Mouse (Mus musculus): ENCODE measurements around the gene Urgcp. TPM values are rescaled to one million over a fixed set of nuclear protein-coding genes. Genes with fewer than 3 reads are reported as not detected.

The Urgcp gene
- polyA plus RNA-seq, 1 experiment from 2014 or later: 22.5 TPM

DNA sequence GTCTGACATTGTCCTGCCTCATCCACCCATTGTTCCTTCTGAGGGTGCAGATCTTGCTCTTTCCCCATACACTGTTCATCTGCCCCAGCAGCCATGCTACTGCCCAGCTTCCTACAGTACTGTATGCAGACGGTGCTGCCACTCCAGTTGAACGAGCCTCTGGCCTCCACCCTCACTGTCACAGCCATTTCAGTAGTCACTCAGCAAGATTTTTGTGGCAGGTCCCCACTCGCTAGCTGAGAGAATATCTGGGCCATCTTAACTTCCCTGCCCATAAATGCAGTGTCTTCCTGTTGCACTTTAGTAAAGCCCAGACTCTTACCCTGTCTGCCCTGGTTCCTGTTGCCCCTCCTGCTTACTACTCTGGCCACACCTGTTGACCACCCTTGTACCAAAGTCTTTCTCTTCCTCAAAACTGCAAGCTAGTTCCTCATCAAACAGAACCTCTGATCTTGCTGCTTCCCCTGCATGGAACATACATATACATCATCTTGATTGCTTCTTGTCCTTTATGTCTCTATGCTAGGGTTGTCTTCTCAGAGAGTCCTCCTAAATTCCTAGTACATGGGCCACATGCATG lies 27.7 kb upstream of the Urgcp start:
- WGBS: 73% methylated on average over 3 of the region's 3 CpGs
- H3K27me3 ChIP-seq (replicated peaks; ENCODE audit: control insufficient read depth, insufficient read depth, low read length): no peaks in the 10 kb centered on the region
- peak overlapping the region; percentile 89 for H3K4me2 ChIP-seq (ENCODE audit: low read depth, low read length)
- H3K27ac ChIP-seq (replicated peaks; ENCODE audit: low read depth, low read length): no peak overlapping the region
- 0 out of 2 replicates have a peak overlapping the region, but pooled peaks have one; percentile 85 for H3K9ac ChIP-seq (ENCODE audit: low read depth, low read length)
- ATAC-seq (ENCODE audit: low read depth): no peak
- peaks cover 34% of the 10 kb centered on the region for H3K36me3 ChIP-seq (ENCODE audit: control insufficient read depth, insufficient read depth, low read length)
- H3K9me3 ChIP-seq (ENCODE audit: control insufficient read depth, low read length): no peaks in the 10 kb centered on the region
- H3K4me3 ChIP-seq (ENCODE audit: low read depth, low read length): peak overlapping the region; percentile 88
- DNase-seq (ENCODE audit: low spot score): no peak
- H3K4me1 ChIP-seq (ENCODE audit: control insufficient read depth, insufficient read depth, low read length): peaks cover 21% of the 10 kb centered on the region

DNA sequence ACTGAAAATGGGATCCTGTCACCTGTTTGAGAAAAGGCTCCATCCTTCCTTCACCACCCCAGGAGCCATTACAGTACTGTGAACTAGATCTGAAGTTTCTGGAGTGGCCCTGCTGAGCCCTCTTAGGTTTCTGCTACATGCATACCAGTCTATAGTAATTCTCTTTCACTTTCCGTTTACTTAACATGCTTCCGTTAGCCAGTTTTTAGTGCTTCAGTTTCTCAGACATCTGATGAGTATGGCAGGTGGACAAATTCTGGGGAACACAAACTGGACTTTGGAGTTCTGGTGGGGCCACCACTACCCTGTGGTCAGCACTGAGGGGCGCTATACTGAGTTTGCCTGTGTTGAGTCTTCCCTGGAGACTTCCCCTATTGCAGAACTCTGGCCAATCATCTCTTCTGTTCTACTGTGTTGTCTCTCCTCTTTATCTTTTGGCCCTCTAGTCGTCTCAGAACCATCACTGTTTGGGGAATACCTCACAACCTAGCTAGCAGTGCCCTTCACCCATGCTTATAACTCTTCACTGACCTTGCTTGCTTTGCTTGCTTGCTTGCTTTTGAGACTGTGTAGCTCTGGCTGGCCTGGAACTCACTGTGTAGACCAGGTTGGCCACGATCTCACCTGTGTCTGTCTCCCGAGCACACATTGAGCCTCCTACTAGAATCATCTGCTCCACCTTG lies 27.0 kb upstream of the Urgcp start:
- ATAC-seq (ENCODE audit: low read depth): no peak; the same call in 1 of the 2 replicates
- peaks cover 27% of the 10 kb centered on the region for H3K36me3 ChIP-seq (ENCODE audit: control insufficient read depth, insufficient read depth, low read length)
- H3K9me3 ChIP-seq (ENCODE audit: control insufficient read depth, low read length): no peaks in the 10 kb centered on the region
- H3K4me1 ChIP-seq (ENCODE audit: control insufficient read depth, insufficient read depth, low read length): peaks cover 21% of the 10 kb centered on the region
- H3K4me2 ChIP-seq (ENCODE audit: low read depth, low read length): peak overlapping the region; percentile 89
- 66% methylated on average over 6 of the region's 6 CpGs for WGBS
- H3K27ac ChIP-seq (replicated peaks; ENCODE audit: low read depth, low read length): peak overlapping the region; percentile 94
- no peak for DNase-seq (ENCODE audit: low spot score)
- no peaks in the 10 kb centered on the region for H3K27me3 ChIP-seq (replicated peaks; ENCODE audit: control insufficient read depth, insufficient read depth, low read length)
- H3K9ac ChIP-seq (ENCODE audit: low read depth, low read length): peak overlapping the region; percentile 85
- peak overlapping the region; percentile 88 for H3K4me3 ChIP-seq (ENCODE audit: low read depth, low read length)

DNA sequence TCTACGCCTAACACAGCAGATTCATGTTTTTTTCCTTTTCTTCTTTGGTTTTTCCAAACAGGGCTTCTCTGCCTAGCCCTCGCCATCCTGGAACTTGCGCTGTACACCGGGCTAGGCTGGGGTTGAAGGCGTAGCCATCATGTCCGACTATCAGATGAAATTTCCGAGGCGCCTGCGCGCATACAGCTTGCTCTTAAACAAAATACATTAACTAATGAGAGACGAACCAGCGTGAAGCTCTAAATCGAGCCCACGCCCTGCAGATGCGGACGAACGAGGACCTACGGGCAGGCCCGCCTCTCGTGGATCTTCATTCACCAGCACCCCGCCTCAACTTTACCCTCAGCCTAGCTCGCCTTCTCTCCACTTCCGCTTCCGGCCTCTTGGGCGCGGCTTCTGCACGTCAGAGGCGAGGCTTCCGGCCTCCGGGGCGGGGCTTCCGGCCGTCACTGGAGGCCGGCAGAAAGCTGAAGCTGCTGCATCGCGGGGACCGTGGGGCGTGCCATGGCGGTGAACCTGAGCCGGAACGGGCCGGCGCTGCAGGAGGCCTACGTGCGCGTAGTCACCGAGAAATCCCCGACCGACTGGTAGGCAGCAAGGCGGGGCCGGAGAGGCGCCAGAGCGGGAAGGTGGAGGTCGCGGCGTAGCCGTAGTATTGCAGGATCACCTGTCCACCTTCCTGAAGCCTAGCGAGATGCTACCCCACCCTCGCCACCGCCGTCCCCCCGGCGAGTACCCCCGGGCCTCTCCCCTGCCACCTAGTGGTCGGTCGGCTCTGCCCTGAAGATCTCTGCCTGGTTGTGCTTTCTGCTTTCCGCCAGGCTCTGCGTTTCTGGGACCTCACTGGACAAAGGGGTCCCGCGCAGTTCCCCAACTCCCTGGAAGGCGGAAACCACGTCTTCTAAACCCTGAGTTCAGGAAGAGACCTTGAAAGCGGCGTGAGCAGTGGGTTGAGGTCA lies 26.2 kb upstream of the Urgcp start, which contains the start of gene Dbnl:
TSS of gene Dbnl (plus strand) at position 433 of the 959 bp plus-strand sequence.
- Histone ChIP-seq H3K27ac (replicated peaks; ENCODE audit: low read depth, low read length) (peak within 1 kb of the TSS; percentile 94), H3K27me3 (replicated peaks; ENCODE audit: control insufficient read depth, insufficient read depth, low read length) (no peaks in the 10 kb centered on the region), H3K4me1 (ENCODE audit: control insufficient read depth, insufficient read depth, low read length) (peaks cover 21% of the 10 kb centered on the region), H3K36me3 (ENCODE audit: control insufficient read depth, insufficient read depth, low read length) (peaks cover 18% of the 10 kb centered on the region), H3K9ac (ENCODE audit: low read depth, low read length) (peak within 1 kb of the TSS; percentile 85), H3K9me3 (ENCODE audit: control insufficient read depth, low read length) (no peaks in the 10 kb centered on the region), H3K4me2 (ENCODE audit: low read depth, low read length) (peak within 1 kb of the TSS; percentile 89), H3K4me3 (ENCODE audit: low read depth, low read length) (peak within 1 kb of the TSS; percentile 88)
- DNase-seq (ENCODE audit: low spot score) (peak; percentile 98), ATAC-seq (ENCODE audit: low read depth) (peak; percentile 97)
- 1% methylated on average over 56 of the region's 74 CpGs for WGBS

DNA sequence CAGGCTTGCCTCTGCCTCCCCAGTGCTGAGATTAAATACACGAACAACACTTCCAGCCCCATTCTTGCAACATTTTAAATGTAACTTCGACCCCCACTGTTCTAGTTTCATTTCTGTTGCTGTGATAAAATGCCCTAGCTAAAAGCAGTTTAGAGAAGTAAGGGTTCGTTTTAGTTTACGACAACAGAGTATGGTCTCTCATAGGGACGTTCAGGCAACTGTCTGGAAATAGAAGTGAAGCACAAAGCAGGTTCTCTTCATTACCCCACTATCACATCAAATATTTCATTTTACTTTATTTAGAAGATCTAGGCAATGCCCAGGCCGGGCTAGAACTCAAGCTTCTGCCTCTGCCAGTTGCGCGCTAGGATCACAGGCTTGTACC lies 25.5 kb upstream of the Urgcp start:
- peaks cover 21% of the 10 kb centered on the region for H3K4me1 ChIP-seq (ENCODE audit: control insufficient read depth, insufficient read depth, low read length)
- ATAC-seq (ENCODE audit: low read depth): no peak
- peaks cover 13% of the 10 kb centered on the region for H3K36me3 ChIP-seq (ENCODE audit: control insufficient read depth, insufficient read depth, low read length)
- H3K9ac ChIP-seq (ENCODE audit: low read depth, low read length): peak overlapping the region; percentile 85
- no peaks in the 10 kb centered on the region for H3K9me3 ChIP-seq (ENCODE audit: control insufficient read depth, low read length)
- peak overlapping the region; percentile 89 for H3K4me2 ChIP-seq (ENCODE audit: low read depth, low read length)
- DNase-seq (ENCODE audit: low spot score): no peak
- H3K27me3 ChIP-seq (replicated peaks; ENCODE audit: control insufficient read depth, insufficient read depth, low read length): no peaks in the 10 kb centered on the region
- H3K4me3 ChIP-seq (ENCODE audit: low read depth, low read length): peak overlapping the region; percentile 88
- 36% methylated on average over 8 of the region's 8 CpGs for WGBS
- peak overlapping the region; percentile 94 for H3K27ac ChIP-seq (replicated peaks; ENCODE audit: low read depth, low read length)

DNA sequence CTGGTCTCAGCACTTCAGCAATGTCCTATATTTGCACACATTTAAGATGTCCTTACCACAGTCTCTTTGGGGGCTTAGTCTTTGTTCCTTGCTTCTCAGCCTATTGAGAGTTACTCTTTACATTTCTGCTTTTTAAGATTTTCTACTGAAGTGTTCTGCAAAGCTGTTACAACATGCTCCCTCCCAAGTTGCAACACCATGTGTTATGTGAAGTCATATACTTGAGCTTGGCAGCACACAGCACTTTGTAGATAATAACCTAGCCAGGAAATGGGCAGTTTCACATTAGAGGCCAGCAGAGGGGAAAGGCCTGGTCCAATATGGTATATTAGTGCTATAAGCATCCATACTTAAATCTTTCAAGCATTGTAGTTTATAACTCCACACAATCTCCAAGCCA lies 23.6 kb upstream of the Urgcp start:
- DNase-seq (ENCODE audit: low spot score) (no peak), ATAC-seq (ENCODE audit: low read depth) (no peak)
- peaks cover 21% of the 10 kb centered on the region for H3K4me1 ChIP-seq (ENCODE audit: control insufficient read depth, insufficient read depth, low read length)
- no peak overlapping the region for H3K9ac ChIP-seq (ENCODE audit: low read depth, low read length)
- no peaks in the 10 kb centered on the region for H3K36me3 ChIP-seq (ENCODE audit: control insufficient read depth, insufficient read depth, low read length)
- no peaks in the 10 kb centered on the region for H3K27me3 ChIP-seq (replicated peaks; ENCODE audit: control insufficient read depth, insufficient read depth, low read length)
- H3K9me3 ChIP-seq (ENCODE audit: control insufficient read depth, low read length): no peaks in the 10 kb centered on the region
- H3K4me2 ChIP-seq (ENCODE audit: low read depth, low read length): no peak overlapping the region
- H3K4me3 ChIP-seq (ENCODE audit: low read depth, low read length): no peak overlapping the region
- no peak overlapping the region for H3K27ac ChIP-seq (replicated peaks; ENCODE audit: low read depth, low read length)

DNA sequence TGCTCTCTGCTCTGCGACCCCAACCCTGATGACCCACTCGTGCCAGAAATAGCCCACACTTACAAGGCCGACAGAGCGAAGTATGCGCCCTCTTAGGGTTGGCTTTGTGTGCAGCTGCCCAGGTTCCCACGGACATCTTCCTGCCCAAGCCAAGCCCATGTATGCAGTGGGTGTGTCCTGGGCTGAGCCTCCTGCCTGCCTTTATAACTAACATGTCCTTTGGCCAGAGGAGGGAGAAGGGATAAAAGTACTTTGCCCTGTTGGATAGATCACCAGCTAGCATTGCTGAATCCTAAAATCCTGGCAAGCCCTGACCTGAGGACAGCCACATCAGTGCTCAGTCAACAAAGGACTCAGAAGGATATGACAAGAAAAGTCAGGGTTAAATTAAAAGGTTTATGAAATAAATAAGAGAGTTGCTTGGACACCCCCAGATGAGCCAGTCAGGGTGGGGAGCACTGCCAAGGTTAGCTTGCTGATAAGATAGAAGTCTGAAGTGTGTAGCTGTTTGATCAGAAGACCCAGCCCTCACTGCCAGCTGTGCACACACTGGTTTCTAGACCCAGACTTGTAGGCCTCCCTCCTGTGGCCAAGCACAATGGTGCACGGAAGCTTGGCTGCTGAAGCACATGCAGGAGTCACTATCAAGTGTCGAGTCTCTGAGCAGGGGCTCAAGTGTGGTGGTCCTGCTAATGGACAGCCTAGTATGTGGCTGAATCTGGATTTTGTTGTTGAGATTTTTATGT lies 20.2 kb upstream of the Urgcp start:
- H3K9me3 ChIP-seq (ENCODE audit: control insufficient read depth, low read length): no peaks in the 10 kb centered on the region
- WGBS: 73% methylated on average over 8 of the region's 8 CpGs
- H3K27ac ChIP-seq (replicated peaks; ENCODE audit: low read depth, low read length): no peak overlapping the region
- no peak overlapping the region for H3K4me3 ChIP-seq (ENCODE audit: low read depth, low read length)
- no peaks in the 10 kb centered on the region for H3K36me3 ChIP-seq (ENCODE audit: control insufficient read depth, insufficient read depth, low read length)
- no peak for ATAC-seq (ENCODE audit: low read depth)
- no peak overlapping the region for H3K4me2 ChIP-seq (ENCODE audit: low read depth, low read length)
- H3K4me1 ChIP-seq (ENCODE audit: control insufficient read depth, insufficient read depth, low read length): peaks cover 5% of the 10 kb centered on the region; the same call in 1 of the 2 replicates
- no peaks in the 10 kb centered on the region for H3K27me3 ChIP-seq (replicated peaks; ENCODE audit: control insufficient read depth, insufficient read depth, low read length)
- DNase-seq (ENCODE audit: low spot score): no peak
- H3K9ac ChIP-seq (ENCODE audit: low read depth, low read length): no peak overlapping the region

DNA sequence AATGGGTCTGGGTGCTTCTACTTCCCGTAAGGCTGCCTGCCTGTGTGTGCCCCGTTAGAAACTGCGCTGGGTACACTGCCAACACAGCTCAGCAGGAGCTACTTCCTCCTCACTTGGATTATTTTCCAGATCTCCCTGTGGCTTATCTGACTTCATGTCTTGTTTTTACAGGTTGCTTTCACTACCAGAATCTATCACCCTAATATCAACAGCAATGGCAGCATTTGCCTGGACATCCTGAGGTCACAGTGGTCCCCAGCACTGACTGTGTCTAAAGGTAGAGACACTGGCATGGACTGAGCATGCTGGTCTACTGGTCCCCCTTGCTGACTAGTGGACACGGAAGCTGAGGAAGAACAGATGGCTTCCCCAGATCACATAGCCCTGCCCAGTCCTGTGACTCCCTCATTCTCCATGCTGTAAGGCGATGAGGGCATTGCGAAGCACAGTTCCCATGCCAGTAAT lies 17.9 kb upstream of the Urgcp start:
- H3K9me3 ChIP-seq (ENCODE audit: control insufficient read depth, low read length): no peaks in the 10 kb centered on the region
- 93% methylated on average over 6 of the region's 6 CpGs for WGBS
- DNase-seq (ENCODE audit: low spot score) (no peak), ATAC-seq (ENCODE audit: low read depth) (no peak)
- no peaks in the 10 kb centered on the region for H3K27me3 ChIP-seq (replicated peaks; ENCODE audit: control insufficient read depth, insufficient read depth, low read length)
- H3K9ac ChIP-seq (ENCODE audit: low read depth, low read length): no peak overlapping the region
- no peak overlapping the region for H3K27ac ChIP-seq (replicated peaks; ENCODE audit: low read depth, low read length)
- no peak overlapping the region for H3K4me2 ChIP-seq (ENCODE audit: low read depth, low read length)
- H3K4me3 ChIP-seq (ENCODE audit: low read depth, low read length): no peak overlapping the region
- H3K36me3 ChIP-seq (ENCODE audit: control insufficient read depth, insufficient read depth, low read length): no peaks in the 10 kb centered on the region
- H3K4me1 ChIP-seq (ENCODE audit: control insufficient read depth, insufficient read depth, low read length): no peaks in the 10 kb centered on the region

DNA sequence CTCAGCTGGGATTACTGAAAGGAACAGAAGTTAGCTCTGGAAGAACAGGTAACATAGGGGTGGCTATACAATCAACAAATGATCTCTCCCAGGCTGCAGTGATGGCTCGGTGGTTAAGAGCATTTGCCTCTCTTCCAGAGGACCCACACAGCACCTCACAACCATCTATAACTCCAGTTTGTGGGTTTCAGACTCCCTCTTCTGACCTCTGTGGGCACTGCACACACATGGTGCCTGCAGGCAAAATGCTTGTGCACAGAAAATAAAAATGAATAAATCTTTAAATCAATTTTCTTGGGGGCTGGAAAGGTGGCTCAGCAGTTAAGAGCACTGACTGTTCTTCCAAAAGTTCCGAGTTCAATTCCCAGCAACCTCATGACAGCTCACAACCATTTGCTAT lies 16.3 kb upstream of the Urgcp start:
- no peak overlapping the region for H3K4me2 ChIP-seq (ENCODE audit: low read depth, low read length)
- no peak overlapping the region for H3K4me3 ChIP-seq (ENCODE audit: low read depth, low read length)
- no peak overlapping the region for H3K27ac ChIP-seq (replicated peaks; ENCODE audit: low read depth, low read length)
- ATAC-seq (ENCODE audit: low read depth) (no peak), DNase-seq (ENCODE audit: low spot score) (no peak)
- H3K36me3 ChIP-seq (ENCODE audit: control insufficient read depth, insufficient read depth, low read length): no peaks in the 10 kb centered on the region
- H3K9ac ChIP-seq (ENCODE audit: low read depth, low read length): no peak overlapping the region
- no peaks in the 10 kb centered on the region for H3K27me3 ChIP-seq (replicated peaks; ENCODE audit: control insufficient read depth, insufficient read depth, low read length)
- 62% methylated on average over 2 of the region's 2 CpGs for WGBS
- no peaks in the 10 kb centered on the region for H3K9me3 ChIP-seq (ENCODE audit: control insufficient read depth, low read length)
- H3K4me1 ChIP-seq (ENCODE audit: control insufficient read depth, insufficient read depth, low read length): no peaks in the 10 kb centered on the region
